Mouse (Mus musculus): ENCODE measurements at regions not wholly inside any gene's neighbourhood (a gene's known extent, or its start where the extent isn't known, plus 50 kb on each side); places are given as distances from the start of the nearest gene placed in this dataset.
"Not testable (repeated sequence)": the region's sequence is repeated elsewhere in the genome, so short reads cannot be mapped to it uniquely, and the experiment has no call there.

- in situ Hi-C loops (cut with MboI, MseI) = no loop called here
These were observed 119.3 kb upstream of the Foxk1 start for GRCm38 (mm10) chr5:142281997-142282396.

- in situ Hi-C loops (cut with MboI, MseI) = no loop called here
These were observed 113.3 kb upstream of the Foxk1 start for GRCm38 (mm10) chr5:142287981-142288380.

DNA sequence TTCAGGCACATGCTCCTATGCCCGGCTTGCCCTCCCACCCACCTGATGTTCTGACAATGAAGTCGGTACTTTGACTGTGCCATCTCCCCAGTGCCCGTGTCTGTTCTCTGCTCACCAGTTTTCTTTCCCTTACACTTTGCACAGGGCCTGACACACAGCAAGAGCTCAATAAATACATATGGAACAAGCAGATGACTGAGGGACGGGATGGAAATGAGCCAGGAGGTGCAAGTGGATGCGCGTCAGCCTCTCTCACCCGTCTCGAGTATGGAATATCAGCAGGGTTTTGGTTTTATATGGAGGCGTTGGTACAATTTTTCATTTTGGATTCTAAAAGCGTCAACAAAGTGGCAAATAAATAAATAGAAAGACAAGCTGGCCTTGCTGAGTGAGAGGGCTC is 109.8 kb upstream of the Foxk1 start:
- in situ Hi-C loops (cut with MboI, MseI) = no loop called here

DNA sequence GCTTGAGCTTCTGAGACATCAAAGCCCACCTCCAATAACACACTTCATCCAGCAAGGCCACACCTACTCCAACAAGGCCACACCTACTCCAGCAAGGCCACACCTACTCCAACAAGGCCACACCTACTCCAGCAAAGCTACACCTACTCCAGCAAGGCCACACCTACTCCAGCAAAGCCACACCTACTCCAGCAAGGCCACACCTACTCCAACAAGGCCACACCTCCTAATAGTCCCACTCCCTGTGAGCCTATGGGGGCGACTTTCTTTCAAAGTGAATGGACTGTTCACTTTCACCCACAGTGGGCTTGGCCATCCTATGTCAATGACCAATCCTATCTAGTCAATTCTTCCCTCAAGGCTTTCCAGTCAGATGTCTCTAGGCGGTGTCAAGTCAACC is 104.9 kb upstream of the Foxk1 start:
- in situ Hi-C loops (cut with MboI, MseI) = not testable (repeated sequence)

DNA sequence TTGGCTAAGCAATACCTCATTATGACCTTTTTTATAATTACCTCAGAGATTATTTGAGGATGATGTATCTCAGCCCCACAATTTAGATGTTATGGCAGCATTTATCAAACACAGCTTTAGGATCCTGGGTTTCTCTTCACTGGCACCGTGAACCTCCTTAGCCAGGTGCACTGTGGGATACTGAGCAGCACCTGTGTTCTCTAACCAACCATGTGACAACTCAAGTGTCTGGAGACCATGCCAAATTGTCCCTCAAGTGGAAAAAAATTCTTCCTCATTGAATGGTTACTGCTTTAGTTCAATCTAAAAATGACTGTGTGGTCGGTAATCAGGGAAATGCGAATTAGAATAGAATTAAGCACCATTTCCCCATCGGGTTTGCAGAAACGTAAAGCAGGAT is 101.7 kb upstream of the Foxk1 start:
- in situ Hi-C loops (cut with MboI, MseI) = loop anchor here (25.0 kb wide), 1 partner anchor 312 kb away; no protein-coding TSS in a partner anchor

DNA sequence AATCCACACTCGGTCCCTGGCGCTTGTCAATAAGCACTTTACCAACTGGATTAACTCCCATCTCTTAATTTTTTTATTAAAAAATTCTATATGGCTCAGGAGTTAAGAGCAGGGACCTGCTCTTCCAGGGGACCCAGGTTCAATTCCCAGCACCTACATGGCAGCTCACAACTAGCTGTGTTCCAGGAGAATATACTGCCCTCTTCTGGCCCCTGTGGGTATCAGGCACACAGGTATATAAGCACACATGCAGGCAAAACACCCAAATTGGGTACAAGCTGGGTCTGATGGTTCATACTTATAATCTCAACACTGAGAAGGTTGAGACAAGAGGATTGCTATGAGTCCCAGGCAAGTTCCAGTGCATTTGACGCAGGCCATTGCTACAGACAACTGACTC is 92.8 kb upstream of the Foxk1 start:
- in situ Hi-C loops (cut with MboI, MseI) = loop anchor here (25.0 kb wide), 1 partner anchor 321 kb away; no protein-coding TSS in a partner anchor

GRCm38 (mm10) chr5:142313944-142314343 is 87.4 kb upstream of the Foxk1 start:
- in situ Hi-C loops (cut with MboI, MseI) = loop anchor here (5.0 to 25.0 kb wide), 2 partner anchors 87 to 327 kb away; no protein-coding TSS in a partner anchor

GRCm38 (mm10) chr5:142314466-142314865 is 86.8 kb upstream of the Foxk1 start:
- in situ Hi-C loops (cut with MboI, MseI) = loop anchor here (5.0 to 25.0 kb wide), 2 partner anchors 87 to 327 kb away; no protein-coding TSS in a partner anchor

GRCm38 (mm10) chr5:142319268-142319667 is 82.0 kb upstream of the Foxk1 start:
- in situ Hi-C loops (cut with MboI, MseI) = loop anchor here (25.0 kb wide), 1 partner anchor 332 kb away; no protein-coding TSS in a partner anchor

- in situ Hi-C loops (cut with MboI, MseI) = loop anchor here (25.0 kb wide), 1 partner anchor 334 kb away; no protein-coding TSS in a partner anchor
These were observed 80.0 kb upstream of the Foxk1 start for GRCm38 (mm10) chr5:142321316-142321715.

DNA sequence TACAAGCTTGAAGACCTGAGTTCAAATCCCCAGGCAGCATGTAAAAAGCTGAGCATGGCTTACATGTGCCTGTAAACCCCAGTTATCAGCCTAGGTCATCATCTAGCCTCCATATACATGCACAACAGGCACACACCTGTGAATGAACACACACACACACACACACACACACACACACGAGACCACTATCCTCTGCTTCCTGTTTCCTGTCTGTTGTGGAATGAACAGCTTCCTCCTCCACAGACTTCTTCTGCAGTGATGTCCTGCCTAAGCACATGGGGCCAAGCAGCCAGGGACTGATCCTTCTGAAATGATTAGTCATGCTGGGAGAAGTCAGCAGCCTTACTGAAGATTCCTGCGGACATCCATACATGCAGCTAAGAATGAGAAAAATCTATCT is 76.4 kb upstream of the Foxk1 start:
- in situ Hi-C loops (cut with MboI, MseI) = loop anchor here (25.0 kb wide), 1 partner anchor 338 kb away; no protein-coding TSS in a partner anchor

- in situ Hi-C loops (cut with MboI, MseI) = no loop called here
These were observed 75.7 kb upstream of the Foxk1 start for GRCm38 (mm10) chr5:142325560-142325959.

- in situ Hi-C loops (cut with MboI, MseI) = no loop called here
These were observed 74.0 kb upstream of the Foxk1 start for GRCm38 (mm10) chr5:142327261-142327660.

DNA sequence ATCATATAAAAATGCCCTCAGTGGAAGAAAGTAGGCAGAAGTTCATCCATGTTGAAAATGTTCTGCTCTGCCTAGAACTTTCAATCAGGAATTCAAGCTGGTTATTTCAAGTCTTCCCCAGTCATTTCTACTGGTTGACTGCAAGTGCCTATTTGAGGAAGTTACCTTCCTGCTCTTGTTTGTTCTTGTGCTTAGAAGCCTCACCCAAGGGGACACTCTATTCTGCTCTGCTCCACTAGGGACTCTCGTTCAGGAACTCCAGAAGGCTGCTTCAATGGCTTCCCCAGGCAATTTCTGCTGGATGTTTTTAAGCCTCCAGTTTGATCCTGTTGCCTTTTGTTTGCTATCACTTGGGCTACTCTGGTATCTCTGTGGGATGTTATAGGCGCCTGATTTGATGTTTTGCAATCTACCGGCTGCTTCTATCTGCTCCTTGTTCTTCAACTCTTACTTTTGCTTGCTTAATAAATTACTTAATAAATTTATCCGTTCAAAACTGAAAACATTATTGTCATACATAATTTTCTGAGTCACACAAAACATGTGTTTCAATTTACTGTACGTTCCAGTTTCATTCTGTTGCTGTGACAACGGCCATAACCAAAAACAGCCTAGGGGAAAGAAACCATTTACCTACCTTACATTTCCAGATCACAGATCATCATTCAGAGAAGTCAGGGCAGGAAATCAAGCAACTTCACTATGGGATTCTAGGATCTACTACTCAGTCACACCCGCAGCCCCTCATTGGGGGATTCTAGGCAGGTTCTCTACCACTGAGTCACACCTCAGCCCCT is 71.4 kb upstream of the Foxk1 start:
- in situ Hi-C loops (cut with MboI, MseI) = no loop called here

DNA sequence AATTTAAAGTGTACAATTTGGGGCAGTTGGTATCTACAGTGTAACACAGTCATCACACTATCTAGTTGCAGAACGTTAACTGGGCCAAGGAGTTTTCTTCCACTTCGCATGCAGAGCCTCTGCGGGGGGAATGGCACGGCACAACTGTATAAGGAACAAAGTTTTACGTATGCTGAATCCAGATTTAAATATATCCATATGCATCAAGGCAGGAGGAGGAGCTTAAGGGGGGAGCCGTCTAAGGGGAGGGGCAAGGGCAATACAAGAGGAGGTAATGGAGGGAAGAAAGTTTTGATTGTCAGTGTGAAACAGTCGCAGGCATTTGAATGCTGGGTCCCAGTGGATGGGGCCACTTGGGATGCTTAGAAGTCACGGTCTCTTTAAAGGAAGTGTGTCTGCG is 68.6 kb upstream of the Foxk1 start:
- in situ Hi-C loops (cut with MboI, MseI) = no loop called here

GRCm38 (mm10) chr5:142337436-142337835 is 63.9 kb upstream of the Foxk1 start:
- in situ Hi-C loops (cut with MboI, MseI) = no loop called here

- in situ Hi-C loops (cut with MboI, MseI) = no loop called here
These were observed 63.2 kb upstream of the Foxk1 start for GRCm38 (mm10) chr5:142338051-142338450.

DNA sequence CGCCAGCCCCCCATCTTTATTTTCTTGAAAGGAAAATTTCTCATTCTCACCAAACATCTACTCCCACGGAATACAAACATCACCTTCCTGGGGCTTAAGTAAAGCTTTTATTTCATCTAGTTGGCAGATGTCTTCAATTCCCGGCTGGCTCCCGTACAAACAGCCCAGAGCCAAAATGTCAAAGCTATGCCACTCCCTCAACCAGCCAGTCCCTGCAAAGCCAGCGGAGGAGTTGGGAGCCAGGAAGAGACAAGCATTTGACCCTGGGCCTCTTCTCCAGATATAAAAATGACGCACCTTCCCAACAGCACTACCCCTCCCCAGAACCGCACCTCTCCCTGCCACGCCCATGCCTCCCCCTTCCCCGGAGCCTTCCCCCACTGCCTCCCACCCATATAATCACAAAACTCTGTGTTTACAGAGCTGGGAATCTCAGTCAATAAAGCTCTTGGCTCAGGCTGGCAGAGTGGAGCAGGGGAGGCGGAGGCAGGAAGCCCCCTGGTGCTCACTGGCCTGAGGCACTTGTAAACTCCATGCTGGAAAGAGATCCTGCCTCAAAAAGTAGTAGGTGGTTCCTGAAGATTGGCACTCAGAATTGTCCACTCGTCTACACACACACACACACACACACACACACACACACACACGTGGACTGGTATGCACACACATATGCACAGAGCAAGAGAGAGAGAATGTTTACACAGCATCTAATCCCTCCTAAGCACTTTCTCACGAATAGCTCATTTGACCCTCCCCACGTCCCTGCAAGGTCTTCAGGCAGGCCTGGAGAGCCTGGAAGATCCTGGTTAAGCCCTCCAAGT is 60.9 kb upstream of the Foxk1 start:
- in situ Hi-C loops (cut with MboI, MseI) = no loop called here

DNA sequence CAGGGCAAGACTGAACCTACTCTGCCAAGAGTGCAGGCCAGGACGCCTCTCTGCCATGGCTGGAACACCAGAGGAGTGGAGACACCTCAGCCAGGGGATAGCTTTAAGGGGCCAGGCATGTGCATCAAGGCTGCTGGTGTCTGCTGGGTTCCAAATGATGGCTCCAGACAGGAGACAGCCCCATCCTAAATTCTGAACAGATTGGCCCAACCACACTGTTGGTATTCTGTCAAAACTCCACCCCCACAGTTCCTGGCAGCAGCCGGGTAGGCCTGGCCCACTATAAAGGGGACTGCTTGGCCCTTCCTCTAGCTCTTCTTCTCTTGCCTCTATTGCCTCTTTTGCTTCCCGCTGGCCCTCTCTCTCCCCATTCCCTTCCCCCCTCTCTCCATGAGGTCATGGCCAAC is 60.3 kb upstream of the Foxk1 start:
- in situ Hi-C loops (cut with MboI, MseI) = no loop called here

- in situ Hi-C loops (cut with MboI, MseI) = no loop called here
These were observed 54.8 kb upstream of the Foxk1 start for GRCm38 (mm10) chr5:142346454-142346853.

- in situ Hi-C loops (cut with MboI, MseI) = no loop called here
These were observed 50.7 kb upstream of the Foxk1 start for GRCm38 (mm10) chr5:142350574-142350973.
